Mouse (Mus musculus) E14TG2a.4 (cell line): ENCODE measurements around the gene Aldh3b3.

Experiments
- CTCF ChIP-seq: conservative IDR thresholded peaks from 2 replicates; pipeline ENCODE4 v1.5.1; 2014; ENCODE audit warnings: low read length
- NANOG ChIP-seq: IDR thresholded peaks from 2 replicates; pipeline ENCODE4 v1.6.1; 2014; ENCODE audit warnings: borderline replicate concordance, low read length, mixed read lengths

DNA sequence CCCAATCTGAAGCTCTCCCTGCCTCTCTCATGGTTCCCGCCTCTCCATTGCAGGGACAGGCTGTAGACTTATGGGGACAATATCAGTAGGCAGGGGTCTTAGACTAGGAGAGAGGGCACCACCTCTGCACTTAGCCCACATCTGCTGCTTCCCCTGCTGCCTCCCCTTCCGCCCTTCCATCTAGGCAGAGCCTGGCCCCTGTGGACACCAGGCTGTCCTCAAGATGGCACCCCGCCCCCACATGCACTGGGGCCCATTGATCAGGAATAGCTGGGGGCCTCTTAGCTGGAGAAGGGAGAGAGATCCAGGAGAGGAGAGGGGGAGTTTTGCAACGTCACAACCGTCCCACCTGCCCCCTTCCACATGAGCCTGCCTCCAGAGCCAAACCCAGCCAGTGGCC lies 34.0 kb downstream of the Aldh3b3 start, which contains the start of gene Tbx10:
- TF ChIP-seq CTCF (no peak), NANOG (no peak)
